Mouse (Mus musculus) CH12.LX (cell line): ENCODE results near the gene Ccdc38. TPM values are rescaled to one million over a fixed set of nuclear protein-coding genes. Genes with fewer than 3 reads are reported as not detected.

Experiments
- DNase-seq: peaks from one replicate; pipeline ENCODE4 v3.0.0-alpha.2; 2013; ENCODE audit errors: extremely low read depth
- H3K27ac ChIP-seq: 2 replicates; pipeline ENCODE4 v1.5.1; 2012; ENCODE audit warnings: low read depth, mild to moderate bottlenecking, control low read depth, moderate library complexity; ENCODE audit not compliant: insufficient read depth
- H3K27me3 ChIP-seq: replicated peaks from 2 replicates; pipeline ENCODE3; 2012; ENCODE audit warnings: inconsistent platforms
- H3K36me3 ChIP-seq, 2 experiments: replicated peaks in 1 of 2; 2 replicates each; pipeline versions ENCODE3 to v1.6.1; 2012; ENCODE audit warnings: inconsistent platforms in 1 of 2, low read length in 1 of 2, mild to moderate bottlenecking in 1 of 2, mixed read lengths in 1 of 2, moderate library complexity in 1 of 2; ENCODE audit not compliant: control insufficient read depth in 1 of 2, insufficient read depth in 1 of 2
- H3K4me1 ChIP-seq, 2 experiments: 2 replicates each; pipeline ENCODE4 v1.6.1; 2012; ENCODE audit warnings: inconsistent platforms in 1 of 2, moderate library complexity in 1 of 2; ENCODE audit not compliant: insufficient read depth in 2 of 2, control insufficient read depth in 1 of 2
- H3K4me2 ChIP-seq: 2 replicates; pipeline ENCODE4 v1.6.1; 2012; ENCODE audit warnings: low read depth, mild to moderate bottlenecking, control low read depth; ENCODE audit not compliant: poor library complexity, insufficient read depth, severe bottlenecking
- H3K4me3 ChIP-seq, 3 experiments: fragments of 150-350 bp in 1 of 3; sonication (generic) in 1 of 3; replicated peaks in 1 of 3; 2 replicates each; pipeline versions ENCODE3 to v1.5.1; 2011 to 2012; ENCODE audit warnings: low read depth in 2 of 3, low read length in 2 of 3, mild to moderate bottlenecking in 2 of 3, moderate library complexity in 2 of 3, control low read depth in 1 of 3, improper control_type of control experiment in 1 of 3, inconsistent platforms in 1 of 3, mixed read lengths in 1 of 3; ENCODE audit not compliant: poor library complexity in 1 of 3
- H3K79me2 ChIP-seq: replicated peaks from 2 replicates; pipeline ENCODE4 v1.6.1; 2012; ENCODE audit warnings: mild to moderate bottlenecking, moderate library complexity; ENCODE audit not compliant: control insufficient read depth, poor library complexity, insufficient read depth, severe bottlenecking; ENCODE audit errors: extremely low read depth
- H3K9ac ChIP-seq: 2 replicates; pipeline ENCODE4 v1.6.1; 2012; ENCODE audit warnings: low read depth, mild to moderate bottlenecking, control low read depth, moderate library complexity; ENCODE audit not compliant: insufficient read depth
- H3K9me3 ChIP-seq: replicated peaks from 2 replicates; pipeline ENCODE3; 2012; ENCODE audit warnings: low read length, inconsistent platforms, mixed read lengths
- BHLHE40 ChIP-seq: IDR thresholded peaks from 2 replicates; pipeline ENCODE4 v1.6.1; 2011; ENCODE audit warnings: mild to moderate bottlenecking, low read depth, low read length, improper control_type of control experiment
- CHD1 ChIP-seq: IDR thresholded peaks from 2 replicates; pipeline ENCODE4 v1.6.1; 2012; ENCODE audit warnings: low read depth, low read length, improper control_type of control experiment, inconsistent platforms
- CHD2 ChIP-seq: IDR thresholded peaks from 2 replicates; pipeline ENCODE4 v1.6.1; 2011; ENCODE audit warnings: low read length, improper control_type of control experiment
- ELF1 ChIP-seq: IDR thresholded peaks from 2 replicates; pipeline ENCODE4 v1.6.1; 2014; ENCODE audit warnings: low read depth, mild to moderate bottlenecking, inconsistent platforms, low read length, improper control_type of control experiment
- GABPA ChIP-seq: IDR thresholded peaks from 2 replicates; pipeline ENCODE4 v1.6.1; 2012; ENCODE audit warnings: low read depth, low read length, improper control_type of control experiment, inconsistent platforms; ENCODE audit not compliant: insufficient replicate concordance
- HCFC1 ChIP-seq: IDR thresholded peaks from 2 replicates; pipeline ENCODE4 v1.6.1; 2012; ENCODE audit warnings: low read depth, mild to moderate bottlenecking, inconsistent platforms, low read length, improper control_type of control experiment
- IRF4 ChIP-seq: IDR thresholded peaks from 2 replicates; pipeline ENCODE4 v1.6.1; 2014; ENCODE audit warnings: low read depth, mild to moderate bottlenecking, inconsistent platforms, low read length, improper control_type of control experiment
- KAT2A ChIP-seq: IDR thresholded peaks from 2 replicates; pipeline ENCODE4 v1.6.1; 2012; ENCODE audit warnings: low read length, improper control_type of control experiment, inconsistent platforms; ENCODE audit not compliant: insufficient replicate concordance
- MAFK ChIP-seq: IDR thresholded peaks from 2 replicates; pipeline ENCODE4 v1.6.1; 2011; ENCODE audit warnings: low read length, improper control_type of control experiment; ENCODE audit not compliant: insufficient replicate concordance
- MYC ChIP-seq: IDR thresholded peaks from 2 replicates; pipeline ENCODE4 v1.6.1; 2011; ENCODE audit warnings: low read depth, mild to moderate bottlenecking, improper control_type of control experiment, low read length
- NELFE ChIP-seq: IDR thresholded peaks from 2 replicates; pipeline ENCODE4 v1.6.1; 2011; ENCODE audit warnings: low read depth, low read length, improper control_type of control experiment
- NRF1 ChIP-seq: IDR thresholded peaks from 2 replicates; pipeline ENCODE4 v1.6.1; 2014; ENCODE audit warnings: low read depth, mild to moderate bottlenecking, inconsistent platforms, low read length, improper control_type of control experiment, moderate library complexity
- PAX5 ChIP-seq: IDR thresholded peaks from 2 replicates; pipeline ENCODE4 v1.6.1; 2012; ENCODE audit warnings: low read length, inconsistent platforms, mixed read lengths
- POLR2A ChIP-seq: IDR thresholded peaks from 2 replicates; pipeline ENCODE4 v1.6.1; 2011; ENCODE audit warnings: low read depth, mild to moderate bottlenecking, improper control_type of control experiment, low read length
- POLR2AphosphoS2 ChIP-seq: IDR thresholded peaks from 2 replicates; pipeline ENCODE4 v1.6.1; 2011; ENCODE audit warnings: low read depth, low read length, improper control_type of control experiment
- RAD21 ChIP-seq: IDR thresholded peaks from 2 replicates; pipeline ENCODE4 v1.6.1; 2011; ENCODE audit warnings: low read depth, mild to moderate bottlenecking, low read length, improper control_type of control experiment, moderate library complexity
- RCOR1 ChIP-seq: conservative IDR thresholded peaks from 2 replicates; pipeline ENCODE4 v1.6.1; 2012; ENCODE audit warnings: low read depth, mild to moderate bottlenecking, inconsistent platforms, low read length, improper control_type of control experiment
- SIN3A ChIP-seq: IDR thresholded peaks from 2 replicates; pipeline ENCODE4 v1.6.1; 2012; ENCODE audit warnings: low read length, improper control_type of control experiment, inconsistent platforms
- SMC3 ChIP-seq: IDR thresholded peaks from 2 replicates; pipeline ENCODE4 v1.6.1; 2011; ENCODE audit warnings: low read depth, low read length, improper control_type of control experiment
- TBP ChIP-seq: conservative IDR thresholded peaks from 2 replicates; pipeline ENCODE4 v1.6.1; 2011; ENCODE audit warnings: low read depth, low read length, improper control_type of control experiment
- TCF12 ChIP-seq: IDR thresholded peaks from 2 replicates; pipeline ENCODE4 v1.6.1; 2014; ENCODE audit warnings: low read depth, mild to moderate bottlenecking, inconsistent platforms, low read length, improper control_type of control experiment
- USF1 ChIP-seq: IDR thresholded peaks from 2 replicates; pipeline ENCODE4 v1.6.1; 2014; ENCODE audit warnings: low read depth, mild to moderate bottlenecking, inconsistent platforms, low read length, improper control_type of control experiment
- ZC3H11A ChIP-seq: IDR thresholded peaks from 2 replicates; pipeline ENCODE4 v1.6.1; 2012; ENCODE audit warnings: low read depth, mild to moderate bottlenecking, inconsistent platforms, low read length, improper control_type of control experiment
- ZKSCAN1 ChIP-seq: IDR thresholded peaks from 2 replicates; pipeline ENCODE4 v1.6.1; 2012; ENCODE audit warnings: low read depth, inconsistent platforms, low read length, improper control_type of control experiment, borderline replicate concordance
- ZMIZ1 ChIP-seq: IDR thresholded peaks from 2 replicates; pipeline ENCODE4 v1.6.1; 2012; ENCODE audit warnings: low read depth, mild to moderate bottlenecking, inconsistent platforms, low read length, improper control_type of control experiment
- ZNF384 ChIP-seq: IDR thresholded peaks from 2 replicates; pipeline ENCODE4 v1.6.1; 2012; ENCODE audit warnings: low read depth, low read length, improper control_type of control experiment, inconsistent platforms
- dilution Hi-C: fragments of 300-500 bp; cut with MboI; formaldehyde crosslinking; loops from 2 replicates; pipeline ENCODE4 v1.14.3; 2020; ENCODE audit warnings: low sequenced_read_pairs; ENCODE audit not compliant: extremely low pct_unique_long_range_greater_than_20kb, extremely low pct_ligation_motif_present
- in situ Hi-C: fragments of 300-500 bp; cut with MboI; formaldehyde crosslinking; loops from 3 replicates; pipeline ENCODE4 v1.14.3; 2019; ENCODE audit warnings: low sequenced_read_pairs, low pct_ligation_motif_present, low pct_unique_long_range_greater_than_20kb, mixed read lengths
- polyA plus RNA-seq: library from polyadenylated mRNA; unstranded; fragments of >175 nt; gene quantifications from 2 replicates; pipeline ENCODE4 v1.2.1, GENCODE M21; 2012; ENCODE audit warnings: low read depth; ENCODE audit not compliant: insufficient read length
- total RNA-seq, 2 experiments: library from RNA; depleted of rRNA; stranded (reverse); fragments of 300-350 nt in 1 of 2; fragments of >200 nt in 1 of 2; gene quantifications; 2 replicates each; pipeline ENCODE4 v1.2.3; 2012 to 2014

Ccdc38 gene
- total and polyA plus RNA-seq, 3 experiments: 9.2 to 47.3 (median 17.9) TPM

DNA sequence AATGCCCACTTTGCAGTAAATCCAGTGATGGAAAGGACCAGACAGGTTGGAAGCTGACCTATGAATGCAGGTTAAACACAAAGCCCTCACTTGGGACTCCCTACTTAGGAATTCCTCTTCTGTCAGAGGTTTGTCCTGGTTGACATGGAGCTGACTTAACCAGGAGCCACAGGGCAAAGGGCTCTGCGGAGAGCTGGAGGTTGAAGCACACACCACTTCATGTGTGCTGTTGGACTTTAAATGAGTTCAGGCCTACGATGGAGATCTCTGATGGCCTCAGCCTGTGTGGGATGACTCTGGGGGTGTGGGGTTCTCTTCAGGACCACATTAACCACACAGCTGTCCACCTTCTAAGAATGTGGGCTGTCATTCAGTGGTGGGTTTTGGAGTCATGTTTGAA lies 2.1 kb upstream of the Ccdc38 start:
- TF ChIP-seq ELF1 (no peak), NRF1 (no peak), MYC (no peak), KAT2A (no peak), CHD1 (no peak)
- TF ChIP-seq, all 38 proteins: peak for 0
- Histone ChIP-seq H3K4me3 (no peak overlapping the region), H3K9ac (no peak overlapping the region), H3K9me3 (no peaks in the 10 kb centered on the region), H3K27me3 (no peaks in the 10 kb centered on the region), H3K27ac (no peak overlapping the region), H3K36me3 (peaks cover 0 to 3% of the 10 kb centered on the region in 2 experiments), H3K4me2 (no peak overlapping the region), H3K79me2 (no peaks in the 10 kb centered on the region), H3K4me1 (peaks cover 0 to 26% of the 10 kb centered on the region in 2 experiments; a peak in 3 of 4 replicates)
- in situ Hi-C loops: no loop called here
- dilution Hi-C loops: no loop called here
- no peak for DNase-seq

- no peaks in the 10 kb centered on the region for H3K9me3 ChIP-seq
- H3K27me3 ChIP-seq: no peaks in the 10 kb centered on the region
- H3K36me3 ChIP-seq: peaks cover 0 to 3% of the 10 kb centered on the region in 2 experiments
- no peak overlapping the region for H3K27ac ChIP-seq
- H3K4me3 ChIP-seq: no peak overlapping the region
- TF ChIP-seq RCOR1 (no peak), ZC3H11A (no peak), PAX5 (no peak), ZKSCAN1 (no peak), TCF12 (no peak), SMC3 (no peak), POLR2A (no peak)
- TF ChIP-seq, all 38 proteins: peak for 0
- H3K9ac ChIP-seq: no peak overlapping the region
- H3K4me2 ChIP-seq: no peak overlapping the region
- dilution Hi-C loops: no loop called here
- H3K4me1 ChIP-seq: peaks cover 0 to 31% of the 10 kb centered on the region in 2 experiments; a peak in 3 of 4 replicates
- DNase-seq: no peak
- in situ Hi-C loops: no loop called here
- no peaks in the 10 kb centered on the region for H3K79me2 ChIP-seq
Observed at GRCm38 (mm10) chr10:93538818-93539217, 1.6 kb upstream of the Ccdc38 start.

DNA sequence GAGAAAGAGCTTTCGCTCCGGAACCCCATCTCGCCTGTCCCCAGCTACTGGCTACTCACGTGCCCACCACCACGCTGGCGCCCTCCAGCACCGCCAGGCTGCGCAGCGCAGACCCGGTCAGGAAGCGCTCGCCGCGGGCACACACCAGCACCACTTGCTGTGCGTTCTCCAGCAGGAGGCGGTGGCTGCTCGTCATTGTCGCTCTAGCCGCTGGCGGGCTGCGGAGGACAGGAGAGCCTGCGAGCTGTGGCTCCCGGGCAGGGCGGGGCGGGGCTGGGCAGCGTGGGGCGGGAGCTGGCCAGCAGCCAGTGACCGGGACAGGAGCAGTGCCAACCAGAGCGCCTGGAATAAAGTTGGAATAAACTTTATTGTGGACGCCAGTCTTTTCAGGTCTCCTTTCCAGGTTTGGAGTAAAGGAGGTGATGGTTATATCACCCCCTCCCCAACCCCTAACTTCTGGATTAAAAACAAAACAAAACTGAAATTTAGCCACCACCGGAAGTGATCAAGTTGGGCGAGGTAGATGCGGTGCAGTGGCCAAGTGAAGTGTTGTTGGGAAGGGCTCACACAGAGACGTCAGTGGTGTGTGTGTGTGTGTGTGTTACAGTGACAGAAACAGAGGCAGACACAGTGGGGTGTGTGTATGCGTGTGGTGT lies 529 bp upstream of the Ccdc38 start, which contains the start of gene Amdhd1:
Gene Amdhd1 (minus strand): TSS at position 259 of the 656 bp plus-strand sequence.
- H3K27me3 ChIP-seq: no peaks in the 10 kb centered on the region
- peak within 1 kb of the TSS; percentile 99 for H3K27ac ChIP-seq
- in situ Hi-C loops (loop anchor here (5.0 kb wide), 1 partner anchor 37 kb away; no protein-coding TSS in a partner anchor), dilution Hi-C loops (no loop called here)
- no peaks in the 10 kb centered on the region for H3K79me2 ChIP-seq
- H3K36me3 ChIP-seq: no peaks in the 10 kb centered on the region
- peaks cover 0 to 36% of the 10 kb centered on the region in 2 experiments; a peak in 3 of 4 replicates for H3K4me1 ChIP-seq
- peak within 1 kb of the TSS; percentile 73 for H3K4me2 ChIP-seq
- peak; percentile 89 for DNase-seq
- peak within 1 kb of the TSS; percentile 85 for H3K9ac ChIP-seq
- peak within 1 kb of the TSS; percentile 46 to 77 (median 56) for H3K4me3 ChIP-seq
- H3K9me3 ChIP-seq: no peaks in the 10 kb centered on the region
- TF ChIP-seq SMC3 (peak; percentile 96), IRF4 (peak; percentile 70; the same call in 1 of the 2 replicates), CHD2 (no peak), GABPA (no peak), RAD21 (peak; percentile 87), POLR2A (peak; percentile 43; the same call in 1 of the 2 replicates), NELFE (peak; percentile 65), ZNF384 (no peak; the same call in 1 of the 2 replicates), TBP (no peak), POLR2AphosphoS2 (no peak), BHLHE40 (peak; percentile 100), ZMIZ1 (no peak), USF1 (peak; percentile 33; the same call in 1 of the 2 replicates), MAFK (no peak), HCFC1 (peak; percentile 56), SIN3A (peak; percentile 51; the same call in 1 of the 2 replicates), ELF1 (peak; percentile 71)
